Mouse (Mus musculus) limb, embryonic 14.5 days (tissue): Measurements from ENCODE around the gene Gm11639. TPM values are rescaled to one million over a fixed set of nuclear protein-coding genes. Genes with fewer than 3 reads are reported as not detected.

Experiments
- ATAC-seq: fragments of 200-750 bp; cut with Nextera tagmentation; 2 replicates; pipeline ENCODE4 v1.8.0; 2017; ENCODE audit warnings: low read depth, moderate number of reproducible peaks, moderate TSS enrichment; ENCODE audit not compliant: low FRiP score
- DNase-seq: peaks from one replicate; pipeline ENCODE4 v3.0.0-alpha.2; 2015; ENCODE audit warnings: low spot score
- H3K27ac ChIP-seq: fragments of 300-500 bp; sonication (generic); replicated peaks from 2 replicates; pipeline ENCODE4 v1.5.1; 2014; ENCODE audit warnings: low read depth, mild to moderate bottlenecking, low read length, moderate library complexity, mixed read lengths
- H3K27me3 ChIP-seq: fragments of 300-500 bp; sonication (generic); 2 replicates; pipeline ENCODE4 v1.6.1; 2014; ENCODE audit warnings: low read length, mixed read lengths; ENCODE audit not compliant: control insufficient read depth, insufficient read depth
- H3K36me3 ChIP-seq: fragments of 300-500 bp; sonication (generic); 2 replicates; pipeline ENCODE4 v1.6.1; 2014; ENCODE audit warnings: mild to moderate bottlenecking, low read length, moderate library complexity, mixed read lengths; ENCODE audit not compliant: control insufficient read depth, insufficient read depth
- H3K4me1 ChIP-seq: fragments of 300-500 bp; sonication (generic); 2 replicates; pipeline ENCODE4 v1.6.1; 2014; ENCODE audit warnings: antibody characterized with exemption, low read length, mixed read lengths; ENCODE audit not compliant: control insufficient read depth, insufficient read depth
- H3K4me2 ChIP-seq: fragments of 300-500 bp; sonication (generic); replicated peaks from 2 replicates; pipeline ENCODE4 v1.6.1; 2014; ENCODE audit warnings: low read depth, mild to moderate bottlenecking, low read length, moderate library complexity; ENCODE audit not compliant: severe bottlenecking
- H3K4me3 ChIP-seq: fragments of 300-500 bp; sonication (generic); replicated peaks from 2 replicates; pipeline ENCODE4 v1.5.1; 2014; ENCODE audit warnings: low read length
- H3K9ac ChIP-seq: fragments of 300-500 bp; sonication (generic); 2 replicates; pipeline ENCODE4 v1.6.1; 2014; ENCODE audit warnings: mild to moderate bottlenecking, low read depth, low read length, moderate library complexity; ENCODE audit not compliant: severe bottlenecking
- H3K9me3 ChIP-seq: fragments of 300-500 bp; sonication (generic); 2 replicates; pipeline ENCODE4 v1.6.1; 2016; ENCODE audit warnings: low read length; ENCODE audit not compliant: control insufficient read depth
- POLR2A ChIP-seq: fragments of 200-500 bp; IDR thresholded peaks from 2 replicates; pipeline ENCODE4 v1.8.0; 2012; ENCODE audit warnings: inconsistent platforms, mild to moderate bottlenecking, moderate library complexity, borderline replicate concordance; ENCODE audit not compliant: insufficient read depth, insufficient read length; ENCODE audit errors: extremely low read depth
- WGBS: fragments of 180-500 bp; shearing (Covaris S2); extraction: QIAGEN DNeasy Blood & Tissue Kit; methylation state at CpG from one replicate; pipeline ENCODE4 v1.1.7; 2014; 5-methylcytosine and 5-hydroxymethylcytosine counted together
- polyA plus RNA-seq, 2 experiments: library from polyadenylated mRNA; depleted of rRNA in 1 of 2; stranded (reverse) in 1 of 2; unstranded in 1 of 2; fragments of >200 nt; fragmentation: Nextera tagmentation in 1 of 2; extraction: Ambion mirVana in 1 of 2; gene quantifications; 2 replicates each; pipeline versions ENCODE4 v1.2.1 to v1.2.3; 2012 to 2014

The Gm11639 gene
- polyA plus RNA-seq, 2 experiments = under 0.01 to 0.01 TPM

GRCm38 (mm10) chr11:104647188-104647867 lies 38.2 kb upstream of the Gm11639 start:
- TF ChIP-seq POLR2A = no peak
- Histone ChIP-seq H3K4me1 (no peaks in the 10 kb centered on the region), H3K4me3 (no peak overlapping the region), H3K9ac (no peak overlapping the region), H3K27me3 (no peaks in the 10 kb centered on the region), H3K4me2 (no peak overlapping the region), H3K27ac (no peak overlapping the region), H3K36me3 (no peaks in the 10 kb centered on the region), H3K9me3 (no peaks in the 10 kb centered on the region)
- DNase-seq (no peak), ATAC-seq (peak; percentile 23; the same call in 1 of the 2 replicates)
- 71% methylated on average over 8 of the region's 8 CpGs for WGBS

GRCm38 (mm10) chr11:104648571-104648970 lies 36.9 kb upstream of the Gm11639 start:
- no peaks in the 10 kb centered on the region for H3K9me3 ChIP-seq
- H3K4me1 ChIP-seq = no peaks in the 10 kb centered on the region
- no peaks in the 10 kb centered on the region for H3K36me3 ChIP-seq
- H3K9ac ChIP-seq = no peak overlapping the region
- no peak for ATAC-seq
- no peak for DNase-seq
- TF ChIP-seq POLR2A = no peak
- no peak overlapping the region for H3K27ac ChIP-seq
- no peak overlapping the region for H3K4me2 ChIP-seq
- WGBS = 68% methylated on average over 3 of the region's 3 CpGs
- no peak overlapping the region for H3K4me3 ChIP-seq
- H3K27me3 ChIP-seq = no peaks in the 10 kb centered on the region

- Histone ChIP-seq H3K27me3 (no peaks in the 10 kb centered on the region), H3K9ac (no peak overlapping the region), H3K4me2 (no peak overlapping the region), H3K9me3 (no peaks in the 10 kb centered on the region), H3K36me3 (no peaks in the 10 kb centered on the region), H3K27ac (no peak overlapping the region), H3K4me1 (no peaks in the 10 kb centered on the region), H3K4me3 (no peak overlapping the region)
- 95% methylated on average over 4 of the region's 4 CpGs for WGBS
- ATAC-seq = no peak
- no peak for TF ChIP-seq POLR2A
- DNase-seq = no peak
Observed at GRCm38 (mm10) chr11:104660599-104660998, 24.9 kb upstream of the Gm11639 start.

GRCm38 (mm10) chr11:104661106-104661505 lies 24.4 kb upstream of the Gm11639 start:
- DNase-seq (no peak), ATAC-seq (no peak)
- Histone ChIP-seq H3K4me3 (no peak overlapping the region), H3K4me1 (no peaks in the 10 kb centered on the region), H3K4me2 (no peak overlapping the region), H3K36me3 (no peaks in the 10 kb centered on the region), H3K27ac (no peak overlapping the region), H3K9me3 (no peaks in the 10 kb centered on the region), H3K9ac (no peak overlapping the region), H3K27me3 (no peaks in the 10 kb centered on the region)
- 72% methylated on average over 5 of the region's 5 CpGs for WGBS
- TF ChIP-seq POLR2A = no peak

- no peaks in the 10 kb centered on the region for H3K4me1 ChIP-seq
- H3K4me3 ChIP-seq = no peak overlapping the region
- no peaks in the 10 kb centered on the region for H3K9me3 ChIP-seq
- H3K9ac ChIP-seq = no peak overlapping the region
- no peak for ATAC-seq
- H3K27me3 ChIP-seq = no peaks in the 10 kb centered on the region
- no peak for TF ChIP-seq POLR2A
- no peak for DNase-seq
- no peak overlapping the region for H3K4me2 ChIP-seq
- H3K36me3 ChIP-seq = no peaks in the 10 kb centered on the region
- WGBS = 73% methylated on average over 20 of the region's 20 CpGs
- no peak overlapping the region for H3K27ac ChIP-seq
Observed at GRCm38 (mm10) chr11:104661531-104662205, 23.8 kb upstream of the Gm11639 start.
